Mouse (Mus musculus) embryo, embryonic 11 days (tissue): ENCODE measurements around the gene Iglon5.
A peak's percentile ranks its signal among the peaks of the same experiment; 100 is the strongest.

Experiments used
- DNase-seq: peaks from one replicate; pipeline ENCODE4 v3.0.0-alpha.2; 2015

Iglon5 gene

GRCm38 (mm10) chr7:43422995-43423617 lies 66.8 kb downstream of the Iglon5 start:
- DNase-seq: peak; percentile 86
